Mouse (Mus musculus) spleen, adult 18-20 months (tissue): ENCODE measurements around the gene Nfe2l1.

ENCODE experiments used
- DNase-seq, 2 experiments: peaks; one replicate each; pipeline ENCODE4 v3.0.0; 2022; ENCODE audit warnings: mixed read lengths in 2 of 2

The Nfe2l1 gene

DNA sequence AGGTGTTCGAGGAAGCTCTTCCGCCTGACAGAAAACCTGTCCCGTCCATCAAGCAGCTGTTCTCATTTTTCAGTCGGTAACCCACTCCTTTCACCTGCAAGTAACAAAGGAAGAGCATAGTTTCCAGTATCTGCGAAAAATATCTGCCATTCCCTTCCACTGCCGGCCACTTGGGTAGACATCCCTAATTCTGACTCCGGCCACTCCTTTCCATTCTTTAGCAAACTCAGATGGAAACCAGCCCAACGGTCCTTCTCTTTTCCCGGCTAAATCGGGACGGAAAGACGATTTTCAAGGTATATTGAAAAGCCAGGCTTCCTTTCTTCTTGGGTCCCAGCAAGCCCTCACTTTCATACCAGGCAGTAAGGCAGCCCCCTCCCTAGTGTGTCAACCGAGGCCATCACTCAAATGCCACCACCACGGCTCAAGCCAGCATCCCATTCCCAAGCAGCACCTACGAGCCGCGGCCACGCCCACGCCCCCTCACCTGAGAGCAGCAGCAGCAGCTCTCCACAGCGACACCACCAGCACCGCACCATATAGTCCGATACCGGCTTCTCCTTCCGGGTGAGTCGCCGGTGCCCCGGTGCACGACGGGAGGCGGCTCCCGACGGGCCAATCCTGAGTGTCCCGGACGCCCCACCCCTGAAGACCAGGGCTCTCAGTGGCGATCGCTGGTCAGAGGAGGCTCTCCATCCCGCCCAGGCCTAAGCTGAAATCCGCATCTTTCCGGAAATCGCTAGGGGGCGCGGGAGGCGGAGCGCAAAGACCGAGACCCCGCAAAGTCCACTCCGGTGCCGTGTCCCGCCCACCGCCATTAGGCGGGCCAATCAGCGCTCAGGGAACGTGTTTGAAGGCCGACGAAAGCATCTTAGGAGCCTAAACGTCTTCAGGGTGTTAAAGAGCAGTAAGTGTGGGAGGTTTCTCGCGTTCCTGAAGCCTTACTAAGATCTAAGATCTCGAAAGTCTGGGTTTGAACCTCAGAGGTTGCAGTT, 52.5 kb downstream of the Nfe2l1 start, which contains the start of gene Snx11:
Snx11 (minus strand) TSS at position 592 of the 995 bp plus-strand sequence.
- DNase-seq, result peak; percentile 99

- DNase-seq, result no peak
These were observed 53.7 kb downstream of the Nfe2l1 start for GRCm38 (mm10) chr11:96776068-96776467.

DNA sequence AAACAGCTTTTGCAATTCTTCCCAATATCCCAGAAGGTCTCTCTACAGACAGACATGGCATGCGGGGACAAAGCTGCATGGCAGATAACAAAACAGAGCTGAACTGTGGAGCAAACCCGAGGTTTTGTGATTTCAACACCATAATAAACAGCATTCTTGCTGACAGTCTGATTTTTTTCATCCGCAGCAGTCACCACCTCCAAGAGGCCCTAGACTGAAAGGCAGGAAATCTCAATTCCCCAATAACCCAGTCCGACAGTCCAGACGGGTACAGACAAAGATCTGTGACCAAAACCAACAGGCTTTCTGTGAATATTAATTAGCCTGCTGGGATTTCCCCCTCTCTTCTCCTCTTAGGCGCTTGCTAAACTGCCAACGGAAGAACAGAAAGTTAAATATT, 54.1 kb downstream of the Nfe2l1 start:
- DNase-seq, result no peak

DNA sequence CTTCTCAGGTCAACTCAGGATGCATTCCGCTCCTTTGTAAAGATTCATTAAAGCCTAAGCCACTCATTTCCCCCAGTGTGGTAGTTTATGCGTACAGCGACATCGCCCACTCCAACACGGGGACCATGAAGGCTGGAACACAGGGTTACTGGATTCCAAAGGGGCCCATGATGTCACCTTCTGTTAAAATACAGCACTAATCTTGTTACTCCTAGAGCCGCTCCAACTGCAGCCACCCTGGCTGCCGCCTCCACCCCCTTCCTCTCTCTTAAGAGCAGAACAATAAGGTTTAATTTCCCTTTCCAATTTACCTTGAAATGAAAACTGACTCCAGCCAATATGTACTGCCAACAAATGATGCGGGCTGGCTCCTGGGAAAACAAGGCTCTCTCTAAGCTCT, 54.7 kb downstream of the Nfe2l1 start:
- DNase-seq, result no peak

GRCm38 (mm10) chr11:96774536-96774935, 55.2 kb downstream of the Nfe2l1 start:
- DNase-seq, result no peak

DNA sequence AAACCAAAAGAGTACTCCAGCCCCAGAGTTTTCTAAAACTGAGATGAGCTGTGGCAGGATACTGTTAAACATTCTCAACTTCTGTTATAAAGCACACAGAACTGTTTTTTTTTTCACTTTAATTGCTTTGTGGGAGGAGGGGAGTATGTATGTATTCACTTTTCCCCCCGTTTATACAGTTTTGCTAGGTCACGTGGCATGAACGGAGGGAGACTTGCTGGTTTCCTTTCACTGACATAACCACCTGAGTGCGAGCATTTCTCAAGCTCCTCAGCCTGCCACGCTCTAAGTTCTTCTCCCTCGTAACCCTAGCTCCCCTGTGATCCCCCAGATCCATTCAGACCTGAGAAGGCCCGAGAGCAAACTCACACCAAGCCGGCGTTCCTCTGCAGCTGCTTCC, 57.4 kb downstream of the Nfe2l1 start:
- no peak for DNase-seq

DNA sequence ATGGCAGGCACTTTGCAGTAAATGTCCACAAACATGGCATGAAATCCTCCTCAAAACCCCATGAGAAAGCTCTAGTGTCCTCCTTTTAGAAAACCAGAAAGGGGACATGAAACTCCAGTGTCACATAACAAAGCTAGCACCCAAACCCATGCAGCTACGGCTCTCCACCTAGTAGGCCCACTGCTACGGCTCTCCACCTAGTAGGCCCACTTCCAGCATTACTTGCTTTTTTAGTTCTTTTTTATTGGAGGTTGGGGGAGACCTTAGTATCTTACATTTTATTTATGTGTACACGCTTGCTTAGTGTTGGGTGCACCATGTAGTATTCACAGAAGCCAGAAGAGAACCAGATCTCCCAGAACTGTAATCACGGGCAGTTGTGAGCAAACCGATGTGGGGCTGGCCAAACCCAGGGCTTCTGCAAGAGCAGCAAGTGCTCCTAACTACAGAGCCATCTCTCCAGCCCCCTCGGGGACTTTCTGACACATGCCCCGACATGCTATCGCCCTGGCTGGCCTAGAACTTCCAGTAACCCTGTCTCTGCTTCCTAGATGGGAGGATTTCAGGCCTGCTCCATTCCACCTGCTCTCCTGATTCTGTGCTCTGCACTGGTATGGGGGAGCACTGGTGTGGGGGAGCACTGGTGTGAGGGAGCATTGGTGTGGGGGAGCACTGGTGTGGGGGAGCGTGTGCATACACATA, 58.3 kb downstream of the Nfe2l1 start:
- DNase-seq, result no peak

DNA sequence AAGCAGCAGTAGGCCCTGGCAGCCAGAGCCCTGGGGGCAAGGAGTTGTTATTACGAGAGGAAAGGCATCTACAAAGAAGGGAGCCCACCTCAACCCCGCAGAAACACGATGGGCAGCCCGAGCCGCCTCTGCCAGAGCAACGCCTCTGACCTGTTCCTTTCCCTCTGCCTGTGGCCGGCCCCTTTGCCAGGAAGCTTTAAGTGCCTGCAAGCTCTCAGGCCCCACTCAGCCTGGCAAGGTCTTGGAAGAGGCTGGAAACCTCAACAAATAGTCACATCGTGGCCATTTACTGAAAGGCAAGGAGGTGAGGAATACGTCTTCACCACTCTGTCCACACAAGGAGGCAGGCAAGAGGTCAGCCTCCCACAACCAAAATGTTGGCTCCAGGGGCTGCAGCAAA, 61.5 kb downstream of the Nfe2l1 start:
- DNase-seq, result no peak
